Mouse (Mus musculus) C2C12 (cell line): ENCODE measurements around the gene E330017A01Rik. TPM values are rescaled to one million over a fixed set of nuclear protein-coding genes. Genes with fewer than 3 reads are reported as not detected.
A peak's percentile ranks its signal among the peaks of the same experiment; 100 is the strongest.

Experiments used
- H3K27me3 ChIP-seq: one replicate; pipeline ENCODE4 v1.6.1; 2011; ENCODE audit not compliant: control insufficient read depth, insufficient read depth, insufficient read length
- H3K36me3 ChIP-seq: one replicate; pipeline ENCODE4 v1.6.1; 2011; ENCODE audit not compliant: control insufficient read depth, insufficient read depth
- H3K4me3 ChIP-seq: one replicate; pipeline ENCODE4 v1.5.1; 2011; ENCODE audit warnings: mild to moderate bottlenecking, control low read depth; ENCODE audit not compliant: poor library complexity, insufficient read depth, severe bottlenecking
- H3K79me2 ChIP-seq: one replicate; pipeline ENCODE4 v1.6.1; 2011; ENCODE audit not compliant: control insufficient read depth, insufficient read depth
- H3K79me3 ChIP-seq: one replicate; pipeline ENCODE4 v1.6.1; 2011; ENCODE audit warnings: low read depth, control low read depth
- H3ac ChIP-seq: one replicate; pipeline ENCODE3; 2011; ENCODE audit warnings: low read depth; ENCODE audit not compliant: control insufficient read depth, insufficient read length
- CEBPB ChIP-seq: IDR thresholded peaks from one replicate; pipeline ENCODE4 v1.6.1; 2011; ENCODE audit warnings: low read depth, mild to moderate bottlenecking, control low read depth, moderate library complexity
- CTCF ChIP-seq: IDR thresholded peaks from one replicate; pipeline ENCODE4 v1.5.1; 2011; ENCODE audit not compliant: control insufficient read depth, insufficient read depth, insufficient read length
- FOSL1 ChIP-seq: IDR thresholded peaks from one replicate; pipeline ENCODE4 v1.8.0; 2011; ENCODE audit warnings: mild to moderate bottlenecking, low read length; ENCODE audit not compliant: poor library complexity, insufficient read depth, severe bottlenecking
- MAX ChIP-seq: IDR thresholded peaks from one replicate; pipeline ENCODE4 v1.6.1; 2011; ENCODE audit warnings: mild to moderate bottlenecking, control low read depth
- MYOD1 ChIP-seq: IDR thresholded peaks from one replicate; pipeline ENCODE4 v1.6.1; 2011; ENCODE audit warnings: low read depth; ENCODE audit not compliant: control insufficient read depth, insufficient read length
- MYOG ChIP-seq: IDR thresholded peaks from one replicate; pipeline ENCODE4 v1.6.1; 2011; ENCODE audit not compliant: control insufficient read depth, insufficient read length; ENCODE audit errors: extremely low read depth
- USF1 ChIP-seq: IDR thresholded peaks from one replicate; pipeline ENCODE4 v1.6.1; 2011; ENCODE audit warnings: low read depth, mild to moderate bottlenecking, control low read depth, moderate library complexity
- polyA plus RNA-seq: library from polyadenylated mRNA; unstranded; fragments of >200 nt; fragmentation: generic; extraction: Trizol; gene quantifications from one replicate; pipeline ENCODE4 v1.2.1, GENCODE M21; 2012; ENCODE audit warnings: missing spikeins

E330017A01Rik gene
- polyA plus RNA-seq, 1 experiment: not detected

DNA sequence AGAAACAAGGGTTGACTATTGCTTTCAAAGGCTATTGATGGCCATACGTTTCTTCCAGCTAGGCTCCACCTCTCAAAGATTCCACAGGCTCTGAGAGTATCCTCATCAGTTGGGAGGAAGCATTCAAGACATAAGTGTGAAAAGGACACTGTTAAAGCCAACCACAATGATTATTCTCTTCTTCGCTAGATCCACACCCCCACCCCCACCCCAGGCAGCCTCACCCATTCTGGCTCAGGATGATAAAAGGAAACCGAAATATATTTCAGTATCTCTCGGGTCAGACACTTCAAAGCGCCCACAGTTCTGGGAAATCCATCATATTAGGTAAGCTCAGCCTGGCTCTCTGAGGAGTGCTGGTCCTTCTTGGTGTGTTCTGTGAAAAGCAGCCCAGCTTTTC, 23.3 kb upstream of the E330017A01Rik start:
- Histone ChIP-seq H3ac (no peak overlapping the region), H3K36me3 (no peaks in the 10 kb centered on the region), H3K4me3 (no peak overlapping the region), H3K79me2 (no peaks in the 10 kb centered on the region), H3K27me3 (peaks cover 7% of the 10 kb centered on the region), H3K79me3 (no peaks in the 10 kb centered on the region)
- TF ChIP-seq MYOD1 (no peak), CEBPB (no peak), MYOG (no peak), MAX (no peak), CTCF (no peak), USF1 (no peak), FOSL1 (no peak)

DNA sequence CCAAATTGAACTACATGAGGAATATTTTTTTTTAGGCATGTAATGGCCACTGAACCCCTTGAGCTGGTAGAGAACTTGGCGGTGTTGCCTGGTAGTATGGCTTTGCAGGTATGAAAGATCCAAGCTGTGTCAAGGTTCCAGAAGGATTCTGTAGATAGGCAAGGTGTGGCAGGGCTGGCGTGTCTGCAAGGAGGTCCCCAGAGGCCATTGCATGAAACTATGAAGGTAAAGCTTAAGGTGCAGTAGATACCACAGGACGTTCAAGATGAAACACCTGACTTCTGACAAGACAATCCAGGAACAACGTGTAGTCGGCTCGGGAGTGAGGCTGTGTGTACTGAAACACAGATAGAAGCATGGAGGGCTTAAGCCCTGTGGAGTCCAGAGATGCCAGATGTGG, 20.1 kb upstream of the E330017A01Rik start:
- TF ChIP-seq MYOG: no peak
- TF ChIP-seq CTCF: no peak
- no peak for TF ChIP-seq MAX
- no peak for TF ChIP-seq MYOD1
- TF ChIP-seq FOSL1: no peak
- TF ChIP-seq CEBPB: no peak
- TF ChIP-seq USF1: no peak
- no peak overlapping the region for H3ac ChIP-seq
- no peaks in the 10 kb centered on the region for H3K79me3 ChIP-seq
- H3K36me3 ChIP-seq: no peaks in the 10 kb centered on the region
- peaks cover 7% of the 10 kb centered on the region for H3K27me3 ChIP-seq
- no peak overlapping the region for H3K4me3 ChIP-seq
- no peaks in the 10 kb centered on the region for H3K79me2 ChIP-seq

DNA sequence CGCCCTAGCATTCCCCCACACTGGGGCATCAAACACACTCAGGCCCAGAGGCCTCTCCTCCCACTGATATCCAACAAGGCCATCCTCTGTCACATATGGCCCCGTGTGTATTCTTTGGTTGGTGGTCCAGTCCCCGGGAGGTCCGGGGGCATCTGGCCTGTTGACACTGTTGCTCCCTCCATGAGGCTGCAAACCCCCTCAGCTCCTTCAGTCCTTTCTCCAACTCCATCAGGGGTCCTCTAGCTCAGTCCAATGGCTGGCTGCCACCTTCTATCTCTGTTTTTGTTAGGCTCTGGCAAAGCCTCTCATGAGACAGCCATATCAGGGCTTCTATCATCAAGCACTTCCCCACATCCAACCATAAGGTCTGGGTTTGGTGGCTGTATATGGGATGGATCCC, 18.0 kb upstream of the E330017A01Rik start:
- no peak for TF ChIP-seq MYOD1
- no peak for TF ChIP-seq CEBPB
- no peak for TF ChIP-seq MAX
- TF ChIP-seq MYOG: no peak
- TF ChIP-seq FOSL1: no peak
- no peak for TF ChIP-seq USF1
- TF ChIP-seq CTCF: no peak
- no peak overlapping the region for H3ac ChIP-seq
- no peaks in the 10 kb centered on the region for H3K79me3 ChIP-seq
- no peaks in the 10 kb centered on the region for H3K79me2 ChIP-seq
- H3K36me3 ChIP-seq: no peaks in the 10 kb centered on the region
- no peak overlapping the region for H3K4me3 ChIP-seq
- H3K27me3 ChIP-seq: peaks cover 7% of the 10 kb centered on the region

DNA sequence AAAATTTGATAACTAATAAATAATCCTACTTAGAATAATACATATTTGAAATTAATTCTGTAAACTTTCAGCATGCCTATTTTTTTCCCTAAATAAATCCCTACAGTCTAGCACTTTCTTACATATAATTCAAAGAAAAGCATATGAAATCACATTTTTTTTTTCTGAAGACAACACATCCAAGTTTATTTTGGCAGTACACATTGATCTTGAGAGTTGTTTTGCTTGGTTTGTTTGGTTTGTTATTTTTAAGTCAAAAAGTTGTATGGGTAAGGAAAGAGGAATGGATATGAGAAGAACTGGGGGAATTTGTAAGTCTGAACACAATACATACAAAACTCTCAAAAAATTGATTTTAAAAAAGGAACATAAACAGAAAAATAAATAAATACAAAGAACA, 17.2 kb upstream of the E330017A01Rik start:
- no peak for TF ChIP-seq MAX
- TF ChIP-seq FOSL1: no peak
- no peak for TF ChIP-seq USF1
- no peak for TF ChIP-seq MYOD1
- Histone ChIP-seq H3K79me3 (no peaks in the 10 kb centered on the region), H3K36me3 (no peaks in the 10 kb centered on the region), H3K79me2 (no peaks in the 10 kb centered on the region), H3K4me3 (no peak overlapping the region), H3K27me3 (peaks cover 7% of the 10 kb centered on the region), H3ac (no peak overlapping the region)

DNA sequence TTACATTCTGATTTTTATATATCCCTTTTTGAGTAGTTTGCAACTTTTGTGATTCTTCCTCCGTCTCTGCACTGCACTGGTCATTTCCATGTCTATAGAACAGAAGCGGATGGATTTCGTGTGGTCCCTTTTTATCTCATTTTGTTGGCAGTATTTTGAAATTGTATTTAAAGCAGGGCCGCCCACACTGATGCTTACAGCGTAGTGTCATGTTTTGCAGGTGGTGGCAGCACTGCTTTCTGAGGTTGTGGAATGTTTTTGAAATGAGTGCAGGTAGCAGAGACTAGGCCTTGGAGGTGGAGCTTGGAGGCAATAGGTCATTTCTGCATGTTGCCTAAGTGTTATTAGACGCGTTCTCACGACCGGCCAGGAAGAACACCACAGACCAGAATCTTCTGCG, 11.4 kb upstream of the E330017A01Rik start:
- no peak for TF ChIP-seq USF1
- no peak for TF ChIP-seq MYOD1
- H3K79me3 ChIP-seq: no peaks in the 10 kb centered on the region
- H3K36me3 ChIP-seq: no peaks in the 10 kb centered on the region

DNA sequence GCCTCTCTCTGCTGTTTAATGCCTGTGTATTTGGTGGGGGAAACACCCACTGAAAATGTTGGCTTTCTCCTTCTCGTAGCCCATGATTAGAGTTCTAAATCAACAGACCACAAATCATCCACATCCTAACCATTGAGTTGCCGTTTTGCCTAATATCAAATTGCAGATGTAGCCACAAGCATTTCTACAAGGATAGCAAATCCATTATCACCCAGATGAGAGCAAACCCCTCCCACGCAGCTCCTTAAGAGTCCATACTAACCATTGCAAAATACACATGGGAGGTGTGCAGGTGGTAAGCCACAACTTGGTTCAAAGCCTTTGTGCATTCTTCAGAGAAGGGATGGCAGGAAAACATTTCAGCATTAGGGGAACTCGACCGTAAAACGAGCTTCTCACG, 523 bp downstream of the E330017A01Rik start:
- H3K27me3 ChIP-seq: peaks cover 13% of the 10 kb centered on the region
- no peaks in the 10 kb centered on the region for H3K79me2 ChIP-seq
- no peak for TF ChIP-seq MYOG
- no peak for TF ChIP-seq FOSL1
- no peak for TF ChIP-seq MYOD1
- TF ChIP-seq CTCF: no peak
- TF ChIP-seq MAX: no peak
- TF ChIP-seq USF1: no peak
- peak; percentile 29 for TF ChIP-seq CEBPB

More for the DNA sequence above, 11.4 kb upstream of the E330017A01Rik start:
- Histone ChIP-seq H3K27me3 (no peaks in the 10 kb centered on the region), H3K4me3 (no peak overlapping the region), H3ac (no peak overlapping the region), H3K79me2 (no peaks in the 10 kb centered on the region)

More for the DNA sequence above, 523 bp downstream of the E330017A01Rik start:
- Histone ChIP-seq H3K4me3 (no peak overlapping the region), H3K79me3 (no peaks in the 10 kb centered on the region), H3K36me3 (no peaks in the 10 kb centered on the region), H3ac (no peak overlapping the region)
